Mouse (Mus musculus): ENCODE measurements around the gene Cradd. TPM values are rescaled to one million over a fixed set of nuclear protein-coding genes. Genes with fewer than 3 reads are reported as not detected.

The Cradd gene
- total RNA-seq, 2 experiments from 2014 or later = 7.1 to 7.8 TPM

Other genes starting within 250 kb of the Cradd start
- 10 to 100 TPM; 55.9 to 61.8 TPM for gene Socs2, start 93.0 kb upstream of the Cradd start, total RNA-seq (2021)
- gene Mrpl42, start 177.8 kb upstream of the Cradd start, total RNA-seq (2021) = 10 to 100 TPM; 79.0 to 82.0 TPM
- gene Ube2n, start 191.0 kb upstream of the Cradd start, total RNA-seq (2021) = 100 to 1,000 TPM; 232 to 236 TPM
- 100 to 1,000 TPM; 207 to 231 TPM for gene Nudt4, start 240.0 kb upstream of the Cradd start, total RNA-seq (2021)

Measured in left cerebral cortex, postnatal 10 days (tissue).